Mouse (Mus musculus): ENCODE results near the gene 4933407L21Rik. TPM values are rescaled to one million over a fixed set of nuclear protein-coding genes. Genes with fewer than 3 reads are reported as not detected.
"Not testable (repeated sequence)": the region's sequence is repeated elsewhere in the genome, so short reads cannot be mapped to it uniquely, and the experiment has no call there.

4933407L21Rik gene
- polyA plus RNA-seq, 1 experiment from 2014 or later: 0.13 TPM

DNA sequence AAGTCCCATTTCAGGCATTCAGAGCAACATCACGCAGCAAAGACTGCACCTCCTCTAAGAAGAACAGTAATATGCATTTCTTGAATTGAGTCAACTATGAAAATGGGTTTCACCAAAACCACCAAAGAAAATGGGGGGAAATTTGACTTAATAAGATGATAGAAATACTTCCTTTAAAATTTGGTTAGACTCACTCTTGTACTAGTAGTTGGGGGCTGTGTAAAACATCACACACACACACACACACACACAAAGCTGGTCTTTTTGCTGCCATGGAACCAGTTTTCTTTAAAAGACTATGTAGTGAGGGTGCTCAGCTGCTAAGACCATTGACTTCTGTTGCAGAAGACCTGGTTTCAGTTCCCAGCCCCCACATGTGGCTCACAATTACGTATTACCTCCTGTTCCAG, 45.2 kb downstream of the 4933407L21Rik start:
- Histone ChIP-seq H3K4me2 (replicated peaks; ENCODE audit: low read depth, low read length) (no peak overlapping the region), H3K27ac (ENCODE audit: low read length) (no peak overlapping the region), H3K9ac (replicated peaks; ENCODE audit: low read depth, low read length) (no peak overlapping the region), H3K9me3 (ENCODE audit: control insufficient read depth, low read depth, low read length) (no peaks in the 10 kb centered on the region), H3K4me1 (ENCODE audit: control insufficient read depth, insufficient read depth, low read length) (no peaks in the 10 kb centered on the region), H3K4me3 (ENCODE audit: low read depth, low read length) (no peak overlapping the region), H3K36me3 (ENCODE audit: control insufficient read depth, insufficient read depth, low read length) (no peaks in the 10 kb centered on the region), H3K27me3 (ENCODE audit: control insufficient read depth, insufficient read depth, low read length) (no peaks in the 10 kb centered on the region)
- 77% methylated on average over 2 of the region's 2 CpGs for WGBS
- no peak for ATAC-seq (ENCODE audit: insufficient number of reproducible peaks, insufficient read depth, low FRiP score, low read depth)

DNA sequence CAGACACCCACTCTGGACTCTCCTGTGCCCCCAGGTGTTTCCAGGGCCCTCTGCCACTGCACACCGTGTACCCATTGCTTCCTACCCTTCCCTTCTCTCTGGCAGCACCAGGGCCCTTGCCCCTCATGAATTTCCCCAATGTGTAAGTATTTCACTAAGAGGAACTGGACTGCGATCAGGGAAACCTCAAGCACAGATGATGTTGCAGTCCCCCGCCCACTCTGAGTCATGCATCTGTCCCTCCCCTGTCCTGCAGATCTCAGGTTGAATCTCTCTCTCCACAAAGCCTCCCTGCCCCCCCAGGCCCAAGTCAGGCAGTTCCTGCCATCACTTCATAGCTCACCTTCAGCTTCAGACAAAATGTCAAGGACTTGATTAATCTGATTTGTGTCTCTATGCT, 49.4 kb downstream of the 4933407L21Rik start:
- H3K27me3 ChIP-seq (ENCODE audit: control insufficient read depth, insufficient read depth, low read length): no peaks in the 10 kb centered on the region
- no peaks in the 10 kb centered on the region for H3K36me3 ChIP-seq (ENCODE audit: control insufficient read depth, insufficient read depth, low read length)
- no peaks in the 10 kb centered on the region for H3K9me3 ChIP-seq (ENCODE audit: control insufficient read depth, low read depth, low read length)
- H3K4me2 ChIP-seq (replicated peaks; ENCODE audit: low read depth, low read length): no peak overlapping the region
- no peak for ATAC-seq (ENCODE audit: insufficient number of reproducible peaks, insufficient read depth, low FRiP score, low read depth)
- H3K27ac ChIP-seq (ENCODE audit: low read length): no peak overlapping the region
- 82% methylated on average over 3 of the region's 3 CpGs for WGBS
- no peak overlapping the region for H3K4me3 ChIP-seq (ENCODE audit: low read depth, low read length)
- no peak overlapping the region for H3K9ac ChIP-seq (replicated peaks; ENCODE audit: low read depth, low read length)
- no peaks in the 10 kb centered on the region for H3K4me1 ChIP-seq (ENCODE audit: control insufficient read depth, insufficient read depth, low read length)

DNA sequence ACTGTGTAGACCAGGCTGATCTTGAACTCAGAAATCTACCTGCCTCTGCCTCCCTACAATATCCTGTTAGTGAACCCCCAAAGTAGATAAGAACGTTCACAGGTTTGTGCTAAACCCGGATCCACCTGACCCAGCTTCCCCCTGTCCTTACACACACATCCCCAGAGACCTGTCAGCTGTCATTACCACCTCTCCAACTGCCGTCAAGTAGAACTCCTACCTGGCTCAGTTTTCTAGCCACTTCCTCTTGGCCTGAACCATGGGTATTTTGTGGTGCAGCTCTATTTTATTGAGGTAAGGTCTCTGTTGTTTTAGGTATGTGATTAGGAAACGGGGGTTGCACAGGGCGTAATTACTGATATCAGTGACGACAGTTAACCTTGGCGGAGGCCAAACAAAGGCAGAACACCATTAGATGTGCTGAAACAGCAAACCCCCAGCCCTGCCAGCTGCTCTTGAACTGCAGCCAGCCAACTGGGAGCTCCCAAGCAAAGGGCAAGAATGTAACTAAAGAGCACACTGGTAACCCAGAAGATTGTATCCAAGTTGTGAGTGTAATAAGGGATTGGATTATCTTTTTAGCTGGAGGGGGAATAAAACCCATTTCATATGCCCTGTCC, 53.6 kb downstream of the 4933407L21Rik start:
- WGBS: 56% methylated on average over 7 of the region's 7 CpGs
- Histone ChIP-seq H3K4me2 (replicated peaks; ENCODE audit: low read depth, low read length) (no peak overlapping the region), H3K9me3 (ENCODE audit: control insufficient read depth, low read depth, low read length) (no peaks in the 10 kb centered on the region), H3K4me1 (ENCODE audit: control insufficient read depth, insufficient read depth, low read length) (no peaks in the 10 kb centered on the region), H3K36me3 (ENCODE audit: control insufficient read depth, insufficient read depth, low read length) (no peaks in the 10 kb centered on the region), H3K27me3 (ENCODE audit: control insufficient read depth, insufficient read depth, low read length) (no peaks in the 10 kb centered on the region), H3K9ac (replicated peaks; ENCODE audit: low read depth, low read length) (no peak overlapping the region), H3K27ac (ENCODE audit: low read length) (no peak overlapping the region), H3K4me3 (ENCODE audit: low read depth, low read length) (no peak overlapping the region)
- no peak for ATAC-seq (ENCODE audit: insufficient number of reproducible peaks, insufficient read depth, low FRiP score, low read depth)

DNA sequence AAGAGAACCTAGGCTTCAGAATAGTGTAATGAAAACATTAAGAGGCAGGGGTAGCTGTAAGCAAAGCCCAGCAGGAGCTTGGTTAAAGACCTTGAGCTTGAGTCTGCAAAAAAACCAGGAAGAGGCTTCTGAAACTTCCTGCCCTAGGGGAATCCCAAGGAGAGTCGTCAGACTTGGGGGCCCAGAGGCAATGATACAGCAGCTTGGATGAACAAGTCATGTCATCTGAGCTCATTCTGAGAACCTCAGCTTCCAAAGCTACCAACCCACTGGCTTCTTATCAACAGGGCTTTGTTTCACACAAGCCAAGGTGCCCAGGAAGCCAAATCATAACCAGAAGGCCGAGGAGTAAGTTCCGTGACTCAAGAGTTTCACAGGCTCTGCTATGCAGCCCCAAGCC, 57.5 kb downstream of the 4933407L21Rik start:
- H3K4me2 ChIP-seq (replicated peaks; ENCODE audit: low read depth, low read length): no peak overlapping the region
- H3K4me1 ChIP-seq (ENCODE audit: control insufficient read depth, insufficient read depth, low read length): no peaks in the 10 kb centered on the region
- no peaks in the 10 kb centered on the region for H3K36me3 ChIP-seq (ENCODE audit: control insufficient read depth, insufficient read depth, low read length)
- no peaks in the 10 kb centered on the region for H3K9me3 ChIP-seq (ENCODE audit: control insufficient read depth, low read depth, low read length)
- 81% methylated on average over 3 of the region's 3 CpGs for WGBS
- no peak overlapping the region for H3K4me3 ChIP-seq (ENCODE audit: low read depth, low read length)
- H3K27ac ChIP-seq (ENCODE audit: low read length): no peak overlapping the region
- H3K9ac ChIP-seq (replicated peaks; ENCODE audit: low read depth, low read length): no peak overlapping the region
- no peak for ATAC-seq (ENCODE audit: insufficient number of reproducible peaks, insufficient read depth, low FRiP score, low read depth)
- no peaks in the 10 kb centered on the region for H3K27me3 ChIP-seq (ENCODE audit: control insufficient read depth, insufficient read depth, low read length)

DNA sequence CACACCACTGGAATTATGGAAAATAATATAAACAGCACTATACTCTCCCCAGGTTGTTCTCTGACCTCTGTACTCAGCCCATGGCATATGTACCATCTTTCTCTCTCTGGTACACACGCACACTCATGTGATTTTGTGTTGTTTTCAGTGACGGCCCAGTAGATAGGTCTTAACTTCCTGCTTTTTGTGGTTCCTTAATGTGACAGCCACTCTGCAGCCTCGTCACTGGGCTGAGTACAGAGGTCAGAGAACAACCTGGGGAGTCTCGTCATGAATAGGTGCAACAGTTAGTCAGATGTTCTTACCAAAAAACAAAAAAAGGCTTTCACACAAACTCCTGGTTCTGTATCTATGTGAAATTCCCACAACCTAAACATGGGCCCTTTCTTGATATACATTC, 60.1 kb downstream of the 4933407L21Rik start:
- no peaks in the 10 kb centered on the region for H3K27me3 ChIP-seq (ENCODE audit: control insufficient read depth, insufficient read depth, low read length)
- no peaks in the 10 kb centered on the region for H3K36me3 ChIP-seq (ENCODE audit: control insufficient read depth, insufficient read depth, low read length)
- H3K27ac ChIP-seq (ENCODE audit: low read length): no peak overlapping the region
- H3K9ac ChIP-seq (replicated peaks; ENCODE audit: low read depth, low read length): no peak overlapping the region
- ATAC-seq (ENCODE audit: insufficient number of reproducible peaks, insufficient read depth, low FRiP score, low read depth): no peak
- no peak overlapping the region for H3K4me2 ChIP-seq (replicated peaks; ENCODE audit: low read depth, low read length)
- H3K4me1 ChIP-seq (ENCODE audit: control insufficient read depth, insufficient read depth, low read length): no peaks in the 10 kb centered on the region
- H3K9me3 ChIP-seq (ENCODE audit: control insufficient read depth, low read depth, low read length): no peaks in the 10 kb centered on the region
- no peak overlapping the region for H3K4me3 ChIP-seq (ENCODE audit: low read depth, low read length)
- 62% methylated on average over 4 of the region's 4 CpGs for WGBS

DNA sequence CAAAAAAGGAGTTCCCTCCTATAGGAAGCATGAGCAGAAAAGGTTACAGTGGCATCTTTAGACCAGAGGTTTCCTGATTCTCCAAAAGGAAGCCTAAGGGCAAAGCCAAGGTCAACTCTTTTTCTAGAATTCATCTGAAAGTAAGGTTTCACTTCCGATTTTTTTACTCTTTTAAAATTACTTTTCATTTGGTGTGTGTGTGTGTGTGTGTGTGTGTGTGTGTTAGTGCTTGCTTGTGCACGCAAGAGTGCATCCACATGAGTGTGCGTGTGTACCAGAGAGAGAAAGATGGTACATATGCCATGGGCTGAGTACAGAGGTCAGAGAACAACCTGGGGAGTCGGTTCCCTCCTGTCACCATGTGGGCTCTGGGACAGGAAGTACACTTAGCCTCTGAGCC, 60.6 kb downstream of the 4933407L21Rik start:
- H3K4me1 ChIP-seq (ENCODE audit: control insufficient read depth, insufficient read depth, low read length); H3K4me2 ChIP-seq (replicated peaks; ENCODE audit: low read depth, low read length); ATAC-seq (ENCODE audit: insufficient number of reproducible peaks, insufficient read depth, low FRiP score, low read depth); H3K4me3 ChIP-seq (ENCODE audit: low read depth, low read length); H3K36me3 ChIP-seq (ENCODE audit: control insufficient read depth, insufficient read depth, low read length); H3K27ac ChIP-seq (ENCODE audit: low read length); H3K9ac ChIP-seq (replicated peaks; ENCODE audit: low read depth, low read length); H3K27me3 ChIP-seq (ENCODE audit: control insufficient read depth, insufficient read depth, low read length); H3K9me3 ChIP-seq (ENCODE audit: control insufficient read depth, low read depth, low read length): not testable (repeated sequence)
- 84% methylated on average over 4 of the region's 4 CpGs for WGBS

Other genes starting within 250 kb of the 4933407L21Rik start
- 0.91 and 0.97 TPM in 2 replicates for gene A630001G21Rik, start 149.8 kb upstream of the 4933407L21Rik start, polyA plus RNA-seq (2014; fragmentation: Nextera tagmentation; extraction: Ambion mirVana)
- gene Cab39, start 135.0 kb upstream of the 4933407L21Rik start, polyA plus RNA-seq (2014; fragmentation: Nextera tagmentation; extraction: Ambion mirVana): 52.1 and 56.1 TPM in 2 replicates
- 137 and 147 TPM in 2 replicates for gene Itm2c, start 34.2 kb upstream of the 4933407L21Rik start, polyA plus RNA-seq (2014; fragmentation: Nextera tagmentation; extraction: Ambion mirVana)
- gene Gpr55, start 32.5 kb downstream of the 4933407L21Rik start, polyA plus RNA-seq (2014; fragmentation: Nextera tagmentation; extraction: Ambion mirVana): not detected in 2 replicates
- not detected in 2 replicates for gene Spata3, start 88.3 kb downstream of the 4933407L21Rik start, polyA plus RNA-seq (2014; fragmentation: Nextera tagmentation; extraction: Ambion mirVana)
- 2.9 and 3.1 TPM in 2 replicates for gene 2810459M11Rik, start 117.4 kb downstream of the 4933407L21Rik start, polyA plus RNA-seq (2014; fragmentation: Nextera tagmentation; extraction: Ambion mirVana)
- gene Psmd1, start 135.9 kb downstream of the 4933407L21Rik start, polyA plus RNA-seq (2014; fragmentation: Nextera tagmentation; extraction: Ambion mirVana): 154 and 160 TPM in 2 replicates
- gene Htr2b, start 183.5 kb downstream of the 4933407L21Rik start, polyA plus RNA-seq (2014; fragmentation: Nextera tagmentation; extraction: Ambion mirVana): 0.70 and 1.00 TPM in 2 replicates
- gene Gm21972, start 205.2 kb downstream of the 4933407L21Rik start, polyA plus RNA-seq (2014; fragmentation: Nextera tagmentation; extraction: Ambion mirVana): not detected in 2 replicates
- 22.7 and 30.1 TPM in 2 replicates for gene Armc9, start 226.3 kb downstream of the 4933407L21Rik start, polyA plus RNA-seq (2014; fragmentation: Nextera tagmentation; extraction: Ambion mirVana)